Mouse (Mus musculus) WW6 (cell line): Measurements from ENCODE around the gene Ddr2.
"Not testable (repeated sequence)": the region's sequence is repeated elsewhere in the genome, so short reads cannot be mapped to it uniquely, and the experiment has no call there.

Source experiments
- DNase-seq: peaks from one replicate; pipeline ENCODE4 v3.0.0-alpha.2; 2013; ENCODE audit warnings: low read depth, low spot score

Gene Ddr2

GRCm38 (mm10) chr1:170039402-170039801 lies 71.2 kb downstream of the Ddr2 start:
- DNase-seq = no peak

- DNase-seq = no peak
Measured at GRCm38 (mm10) chr1:170035575-170035974, 75.0 kb downstream of the Ddr2 start.

- no peak for DNase-seq
Measured at GRCm38 (mm10) chr1:170034961-170035360, 75.6 kb downstream of the Ddr2 start.

- no peak for DNase-seq
Measured at GRCm38 (mm10) chr1:170031656-170032055, 78.9 kb downstream of the Ddr2 start.

- DNase-seq = no peak
Measured at GRCm38 (mm10) chr1:170014784-170015183, 95.8 kb downstream of the Ddr2 start.

GRCm38 (mm10) chr1:170010716-170011505 lies 99.7 kb downstream of the Ddr2 start:
- DNase-seq = no peak

- no peak for DNase-seq
Measured at GRCm38 (mm10) chr1:170009296-170009695, 101.3 kb downstream of the Ddr2 start.

GRCm38 (mm10) chr1:170008432-170009220 lies 101.9 kb downstream of the Ddr2 start:
- DNase-seq = no peak

- no peak for DNase-seq
Measured at GRCm38 (mm10) chr1:170006516-170006915, 104.0 kb downstream of the Ddr2 start.

GRCm38 (mm10) chr1:170005297-170005696 lies 105.3 kb downstream of the Ddr2 start:
- DNase-seq = no peak

GRCm38 (mm10) chr1:169993901-169994300 lies 116.7 kb downstream of the Ddr2 start:
- not testable (repeated sequence) for DNase-seq

- no peak for DNase-seq
Measured at GRCm38 (mm10) chr1:169986166-169986565, 124.4 kb downstream of the Ddr2 start.

- no peak for DNase-seq
Measured at GRCm38 (mm10) chr1:169977621-169978020, 132.9 kb downstream of the Ddr2 start.

GRCm38 (mm10) chr1:169971998-169972397 lies 138.6 kb downstream of the Ddr2 start:
- no peak for DNase-seq

GRCm38 (mm10) chr1:169970936-169971335 lies 139.6 kb downstream of the Ddr2 start:
- DNase-seq = no peak

GRCm38 (mm10) chr1:169969516-169969886 lies 141.1 kb downstream of the Ddr2 start:
- DNase-seq = no peak

GRCm38 (mm10) chr1:169968792-169969515 lies 141.6 kb downstream of the Ddr2 start, which contains the start of gene Hsd17b7:
Gene Hsd17b7 (minus strand): TSS chr1:169969241.
- peak; percentile 89 for DNase-seq

- DNase-seq = no peak
Measured at GRCm38 (mm10) chr1:169953106-169953505, 157.5 kb downstream of the Ddr2 start.

- no peak for DNase-seq
Measured at GRCm38 (mm10) chr1:169952636-169953035, 157.9 kb downstream of the Ddr2 start.

GRCm38 (mm10) chr1:169951561-169951960 lies 159.0 kb downstream of the Ddr2 start:
- DNase-seq = no peak

GRCm38 (mm10) chr1:169950651-169951050 lies 159.9 kb downstream of the Ddr2 start:
- no peak for DNase-seq

GRCm38 (mm10) chr1:169949981-169950380 lies 160.6 kb downstream of the Ddr2 start:
- no peak for DNase-seq
